Mouse (Mus musculus): ENCODE results near the gene 1300017J02Rik. TPM values are rescaled to one million over a fixed set of nuclear protein-coding genes. Genes with fewer than 3 reads are reported as not detected.

The 1300017J02Rik gene
- polyA plus RNA-seq, 1 experiment from 2014 or later, result 2.2 TPM

- Histone ChIP-seq H3K4me1 (peaks cover 5% of the 10 kb centered on the region; the same call in 1 of the 2 replicates), H3K27ac (no peak overlapping the region), H3K4me2 (no peak overlapping the region), H3K27me3 (no peaks in the 10 kb centered on the region), H3K9ac (no peak overlapping the region), H3K9me3 (replicated peaks) (no peaks in the 10 kb centered on the region), H3K4me3 (replicated peaks) (no peak overlapping the region), H3K36me3 (no peaks in the 10 kb centered on the region)
- ATAC-seq (replicated peaks; ENCODE audit: low FRiP score), result no peak
- WGBS, result 78% methylated on average over 15 of the region's 15 CpGs
Observed at GRCm38 (mm10) chr9:103229037-103229867, 75.6 kb downstream of the 1300017J02Rik start.

- WGBS, result 75% methylated on average over 13 of the region's 13 CpGs
- H3K27me3 ChIP-seq, result no peaks in the 10 kb centered on the region
- no peaks in the 10 kb centered on the region for H3K9me3 ChIP-seq (replicated peaks)
- no peak overlapping the region for H3K27ac ChIP-seq
- H3K4me1 ChIP-seq, result peaks cover 5% of the 10 kb centered on the region; the same call in 1 of the 2 replicates
- H3K9ac ChIP-seq, result no peak overlapping the region
- H3K4me2 ChIP-seq, result no peak overlapping the region
- no peak overlapping the region for H3K4me3 ChIP-seq (replicated peaks)
- H3K36me3 ChIP-seq, result no peaks in the 10 kb centered on the region
- no peak for ATAC-seq (replicated peaks; ENCODE audit: low FRiP score)
Observed at GRCm38 (mm10) chr9:103228370-103229003, 76.4 kb downstream of the 1300017J02Rik start.

- Histone ChIP-seq H3K4me3 (replicated peaks) (no peak overlapping the region), H3K27me3 (no peaks in the 10 kb centered on the region), H3K36me3 (no peaks in the 10 kb centered on the region), H3K4me1 (peaks cover 5% of the 10 kb centered on the region; the same call in 1 of the 2 replicates), H3K9me3 (replicated peaks) (no peaks in the 10 kb centered on the region), H3K9ac (no peak overlapping the region), H3K4me2 (no peak overlapping the region), H3K27ac (no peak overlapping the region)
- ATAC-seq (replicated peaks; ENCODE audit: low FRiP score), result no peak
- 86% methylated on average over 16 of the region's 16 CpGs for WGBS
Observed at GRCm38 (mm10) chr9:103227760-103228159, 77.1 kb downstream of the 1300017J02Rik start.

GRCm38 (mm10) chr9:103226806-103227205 is 78.1 kb downstream of the 1300017J02Rik start:
- Histone ChIP-seq H3K4me1 (peaks cover 5% of the 10 kb centered on the region; the same call in 1 of the 2 replicates), H3K27ac (no peak overlapping the region), H3K4me3 (replicated peaks) (no peak overlapping the region), H3K9me3 (replicated peaks) (no peaks in the 10 kb centered on the region), H3K27me3 (no peaks in the 10 kb centered on the region), H3K9ac (no peak overlapping the region), H3K36me3 (no peaks in the 10 kb centered on the region), H3K4me2 (no peak overlapping the region)
- WGBS, result 85% methylated on average over 15 of the region's 15 CpGs
- no peak for ATAC-seq (replicated peaks; ENCODE audit: low FRiP score)

GRCm38 (mm10) chr9:103225464-103225863 is 79.4 kb downstream of the 1300017J02Rik start:
- Histone ChIP-seq H3K9ac (no peak overlapping the region), H3K4me1 (peaks cover 2% of the 10 kb centered on the region; the same call in 1 of the 2 replicates), H3K27me3 (no peaks in the 10 kb centered on the region), H3K9me3 (replicated peaks) (no peaks in the 10 kb centered on the region), H3K36me3 (no peaks in the 10 kb centered on the region), H3K4me2 (no peak overlapping the region), H3K27ac (no peak overlapping the region), H3K4me3 (replicated peaks) (no peak overlapping the region)
- ATAC-seq (replicated peaks; ENCODE audit: low FRiP score), result no peak; the same call in 1 of the 2 replicates
- WGBS, result 75% methylated on average over 3 of the region's 3 CpGs

- H3K4me1 ChIP-seq, result no peaks in the 10 kb centered on the region
- no peak overlapping the region for H3K4me2 ChIP-seq
- no peak overlapping the region for H3K9ac ChIP-seq
- no peaks in the 10 kb centered on the region for H3K27me3 ChIP-seq
- H3K36me3 ChIP-seq, result no peaks in the 10 kb centered on the region
- 90% methylated on average over 7 of the region's 7 CpGs for WGBS
- no peak overlapping the region for H3K4me3 ChIP-seq (replicated peaks)
- H3K27ac ChIP-seq, result no peak overlapping the region
- H3K9me3 ChIP-seq (replicated peaks), result no peaks in the 10 kb centered on the region
- ATAC-seq (replicated peaks; ENCODE audit: low FRiP score), result no peak
Observed at GRCm38 (mm10) chr9:103224721-103225120, 80.2 kb downstream of the 1300017J02Rik start.

- WGBS, result 71% methylated on average over 6 of the region's 6 CpGs
- ATAC-seq (replicated peaks; ENCODE audit: low FRiP score), result no peak
Observed at GRCm38 (mm10) chr9:103214281-103214680, 90.6 kb downstream of the 1300017J02Rik start.

GRCm38 (mm10) chr9:103213631-103214030 is 91.3 kb downstream of the 1300017J02Rik start:
- no peak for ATAC-seq (replicated peaks; ENCODE audit: low FRiP score)
- Histone ChIP-seq H3K9ac (no peak overlapping the region), H3K36me3 (no peaks in the 10 kb centered on the region), H3K9me3 (replicated peaks) (no peaks in the 10 kb centered on the region), H3K4me1 (no peaks in the 10 kb centered on the region), H3K27ac (no peak overlapping the region), H3K4me3 (replicated peaks) (no peak overlapping the region), H3K27me3 (0 out of 2 replicates have a peak, but pooled peaks cover 3% of the 10 kb centered on the region), H3K4me2 (no peak overlapping the region)
- 76% methylated on average over 2 of the region's 2 CpGs for WGBS

More at GRCm38 (mm10) chr9:103214281-103214680, 90.6 kb downstream of the 1300017J02Rik start:
- Histone ChIP-seq H3K4me3 (replicated peaks) (no peak overlapping the region), H3K4me2 (no peak overlapping the region), H3K9me3 (replicated peaks) (no peaks in the 10 kb centered on the region), H3K27ac (no peak overlapping the region), H3K36me3 (no peaks in the 10 kb centered on the region), H3K27me3 (no peaks in the 10 kb centered on the region), H3K4me1 (no peaks in the 10 kb centered on the region), H3K9ac (no peak overlapping the region)

GRCm38 (mm10) chr9:103212654-103213420 is 92.0 kb downstream of the 1300017J02Rik start:
- no peak for ATAC-seq (replicated peaks; ENCODE audit: low FRiP score)
- H3K9ac ChIP-seq, result no peak overlapping the region
- H3K4me1 ChIP-seq, result 0 out of 2 replicates have a peak, but pooled peaks cover 3% of the 10 kb centered on the region
- H3K36me3 ChIP-seq, result no peaks in the 10 kb centered on the region
- 0 out of 2 replicates have a peak, but pooled peaks cover 4% of the 10 kb centered on the region for H3K27me3 ChIP-seq
- no peaks in the 10 kb centered on the region for H3K9me3 ChIP-seq (replicated peaks)
- no peak overlapping the region for H3K27ac ChIP-seq
- WGBS, result 60% methylated on average over 28 of the region's 28 CpGs
- peak overlapping the region; percentile 36 for H3K4me3 ChIP-seq (replicated peaks)
- H3K4me2 ChIP-seq, result peak overlapping the region; percentile 56

GRCm38 (mm10) chr9:103208802-103209423 is 96.0 kb downstream of the 1300017J02Rik start:
- Histone ChIP-seq H3K9me3 (replicated peaks) (no peaks in the 10 kb centered on the region), H3K9ac (no peak overlapping the region), H3K27ac (no peak overlapping the region), H3K36me3 (no peaks in the 10 kb centered on the region), H3K27me3 (0 out of 2 replicates have a peak, but pooled peaks cover 4% of the 10 kb centered on the region), H3K4me3 (replicated peaks) (no peak overlapping the region), H3K4me2 (no peak overlapping the region), H3K4me1 (0 out of 2 replicates have a peak, but pooled peaks cover 3% of the 10 kb centered on the region)
- ATAC-seq (replicated peaks; ENCODE audit: low FRiP score), result no peak
- WGBS, result 61% methylated on average over 6 of the region's 6 CpGs

- Histone ChIP-seq H3K27ac (no peak overlapping the region), H3K9ac (no peak overlapping the region), H3K36me3 (no peaks in the 10 kb centered on the region), H3K4me3 (replicated peaks) (peak overlapping the region; percentile 31), H3K4me1 (0 out of 2 replicates have a peak, but pooled peaks cover 3% of the 10 kb centered on the region), H3K27me3 (0 out of 2 replicates have a peak, but pooled peaks cover 4% of the 10 kb centered on the region), H3K4me2 (peak overlapping the region; percentile 59), H3K9me3 (replicated peaks) (no peaks in the 10 kb centered on the region)
- peak; percentile 74 for ATAC-seq (replicated peaks; ENCODE audit: low FRiP score)
- 9% methylated on average over 16 of the region's 16 CpGs for WGBS
Observed at GRCm38 (mm10) chr9:103207846-103208245, 97.0 kb downstream of the 1300017J02Rik start.
